In genomic region chr5:122088917-122089316, GRCm38 (mm10) we compare ENCODE assay signal across 8 mouse cellular contexts. TPM values are rescaled to one million over a fixed set of nuclear protein-coding genes. Genes with fewer than 3 reads are reported as not detected.
DNase-seq lines count a peak whose midpoint lies in the region; ATAC-seq lines count a peak whose summit lies in the region.

No protein-coding gene starts in this region.

- H3K4me2 ChIP-seq in heart, embryonic 15.5 days: no peak overlapping the region
- H3K4me2 ChIP-seq in liver, embryonic 13.5 days: no peak overlapping the region
- no peak overlapping the region for H3K4me2 ChIP-seq in neural tube, embryonic 12.5 days (replicated peaks)
- no peak overlapping the region for H3K4me2 ChIP-seq in stomach, embryonic 16.5 days (ENCODE audit: low read depth, low read length)

- H3K36me3 ChIP-seq in heart, embryonic 15.5 days: no peaks in the 10 kb centered on the region
- no peaks in the 10 kb centered on the region for H3K36me3 ChIP-seq in liver, embryonic 13.5 days
- no peaks in the 10 kb centered on the region for H3K36me3 ChIP-seq in neural tube, embryonic 12.5 days
- H3K36me3 ChIP-seq in stomach, embryonic 16.5 days (ENCODE audit: control insufficient read depth, insufficient read depth, low read length): no peaks in the 10 kb centered on the region

- peak; percentile 74 for DNase-seq in CD4-positive helper T cell, adult 2 months (ENCODE audit: low read depth, low spot score)
- DNase-seq in brain, adult 2 months (ENCODE audit: low read depth, low spot score): peak; percentile 90
- peak; percentile 91 for DNase-seq in kidney, postnatal 10 days
- DNase-seq in liver, embryonic 13.5 days: peak; percentile 58

- no peak overlapping the region for H3K27ac ChIP-seq in heart, embryonic 15.5 days
- no peak overlapping the region for H3K27ac ChIP-seq in liver, embryonic 13.5 days
- no peak overlapping the region for H3K27ac ChIP-seq in neural tube, embryonic 12.5 days
- no peak overlapping the region for H3K27ac ChIP-seq in stomach, embryonic 16.5 days (ENCODE audit: low read length)

- no peak overlapping the region for H3K4me3 ChIP-seq in heart, embryonic 15.5 days
- no peak overlapping the region for H3K4me3 ChIP-seq in liver, embryonic 13.5 days (replicated peaks)
- H3K4me3 ChIP-seq in neural tube, embryonic 12.5 days: no peak overlapping the region
- H3K4me3 ChIP-seq in stomach, embryonic 16.5 days (replicated peaks; ENCODE audit: low read length): no peak overlapping the region

- H3K27me3 ChIP-seq in heart, embryonic 15.5 days: no peaks in the 10 kb centered on the region
- no peaks in the 10 kb centered on the region for H3K27me3 ChIP-seq in liver, embryonic 13.5 days
- no peaks in the 10 kb centered on the region for H3K27me3 ChIP-seq in neural tube, embryonic 12.5 days (replicated peaks)
- no peaks in the 10 kb centered on the region for H3K27me3 ChIP-seq in stomach, embryonic 16.5 days (ENCODE audit: control insufficient read depth, insufficient read depth, low read length)

- ATAC-seq in erythroblast, adult 5-6 weeks (replicated peaks; ENCODE audit: low FRiP score, poor library complexity, severe bottlenecking): peak; percentile 83
- peak; percentile 16; the same call in 1 of the 2 replicates for ATAC-seq in heart, embryonic 15.5 days (replicated peaks; ENCODE audit: insufficient number of reproducible peaks, insufficient read depth, low FRiP score, low read depth)
- no peak for ATAC-seq in liver, embryonic 13.5 days (ENCODE audit: low read depth)
- ATAC-seq in neural tube, embryonic 12.5 days (ENCODE audit: low FRiP score, low read depth): peak; percentile 37; the same call in 1 of the 2 replicates
- ATAC-seq in stomach, embryonic 16.5 days (ENCODE audit: insufficient read depth, low FRiP score): peak; percentile 68; the same call in 1 of the 2 replicates

- WGBS in heart, embryonic 15.5 days: 2% methylated on average over 5 of the region's 5 CpGs
- 4% methylated on average over 5 of the region's 5 CpGs for WGBS in liver, embryonic 13.5 days (ENCODE audit: insufficient replicate concordance)
- 1% methylated on average over 5 of the region's 5 CpGs for WGBS in neural tube, embryonic 12.5 days
- under 1% methylated on average over 5 of the region's 5 CpGs for WGBS in stomach, embryonic 16.5 days

- peaks cover 27% of the 10 kb centered on the region for H3K4me1 ChIP-seq in heart, embryonic 15.5 days (replicated peaks)
- H3K4me1 ChIP-seq in liver, embryonic 13.5 days (replicated peaks): peaks cover 18% of the 10 kb centered on the region
- no peaks in the 10 kb centered on the region for H3K4me1 ChIP-seq in neural tube, embryonic 12.5 days
- no peaks in the 10 kb centered on the region for H3K4me1 ChIP-seq in stomach, embryonic 16.5 days (ENCODE audit: control insufficient read depth, insufficient read depth, low read length)

- no peaks in the 10 kb centered on the region for H3K9me3 ChIP-seq in heart, embryonic 15.5 days (replicated peaks)
- no peaks in the 10 kb centered on the region for H3K9me3 ChIP-seq in liver, embryonic 13.5 days (replicated peaks)
- H3K9me3 ChIP-seq in neural tube, embryonic 12.5 days: no peaks in the 10 kb centered on the region
- 0 out of 2 replicates have a peak, but pooled peaks cover 3% of the 10 kb centered on the region for H3K9me3 ChIP-seq in stomach, embryonic 16.5 days (replicated peaks; ENCODE audit: control insufficient read depth, low read length)

- H3K9ac ChIP-seq in heart, embryonic 15.5 days: no peak overlapping the region
- H3K9ac ChIP-seq in liver, embryonic 13.5 days: no peak overlapping the region
- H3K9ac ChIP-seq in neural tube, embryonic 12.5 days: no peak overlapping the region
- H3K9ac ChIP-seq in stomach, embryonic 16.5 days (ENCODE audit: low read length): no peak overlapping the region

RNA-seq across cellular contexts. Expression of gene Myl2, which starts 11.8 kb away (rescaled TPM):
- not detected in 2 replicates for total RNA-seq in erythroblast, adult 5-6 weeks (2015; ENCODE audit: low replicate concordance)
- 1.1 TPM in 1 of 2 replicates, not detected in the other for total RNA-seq in erythroblast, adult 5-6 weeks (2017; ENCODE audit: low replicate concordance)
- 7,334 and 9,932 TPM in 2 replicates for polyA plus RNA-seq in heart, embryonic 15.5 days (2015; fragmentation: Nextera tagmentation; extraction: Ambion mirVana)
- 0.70 and 11.9 TPM in 2 replicates for polyA plus RNA-seq in liver, embryonic 13.5 days (2015; fragmentation: Nextera tagmentation; extraction: Ambion mirVana)
- 0.80 and 6.0 TPM in 2 replicates for polyA plus RNA-seq in neural tube, embryonic 12.5 days (2016; fragmentation: Nextera tagmentation; extraction: Ambion mirVana)
- polyA plus RNA-seq in stomach, embryonic 16.5 days (2015; fragmentation: Nextera tagmentation; extraction: Ambion mirVana): 1.1 and 17.1 TPM in 2 replicates

RNA-seq across cellular contexts. Expression of gene Cux2, which starts 39.0 kb away (rescaled TPM):
- not detected in 2 replicates for total RNA-seq in erythroblast, adult 5-6 weeks (2015; ENCODE audit: low replicate concordance)
- 0.17 TPM in 1 of 2 replicates, not detected in the other for total RNA-seq in erythroblast, adult 5-6 weeks (2017; ENCODE audit: low replicate concordance)
- 3.9 and 4.1 TPM in 2 replicates for polyA plus RNA-seq in heart, embryonic 15.5 days (2015; fragmentation: Nextera tagmentation; extraction: Ambion mirVana)
- 0.59 and 0.88 TPM in 2 replicates for polyA plus RNA-seq in liver, embryonic 13.5 days (2015; fragmentation: Nextera tagmentation; extraction: Ambion mirVana)
- polyA plus RNA-seq in neural tube, embryonic 12.5 days (2016; fragmentation: Nextera tagmentation; extraction: Ambion mirVana): 24.2 and 25.0 TPM in 2 replicates
- 3.2 and 3.5 TPM in 2 replicates for polyA plus RNA-seq in stomach, embryonic 16.5 days (2015; fragmentation: Nextera tagmentation; extraction: Ambion mirVana)

RNA-seq across cellular contexts. Expression of gene Ccdc63, which starts 51.7 kb away (rescaled TPM):
- not detected in 2 replicates for total RNA-seq in erythroblast, adult 5-6 weeks (2015; ENCODE audit: low replicate concordance)
- 4.0 TPM in 1 of 2 replicates, not detected in the other for total RNA-seq in erythroblast, adult 5-6 weeks (2017; ENCODE audit: low replicate concordance)
- 0.16 and 0.42 TPM in 2 replicates for polyA plus RNA-seq in heart, embryonic 15.5 days (2015; fragmentation: Nextera tagmentation; extraction: Ambion mirVana)
- 0.14 TPM in 1 of 2 replicates, not detected in the other for polyA plus RNA-seq in liver, embryonic 13.5 days (2015; fragmentation: Nextera tagmentation; extraction: Ambion mirVana)
- polyA plus RNA-seq in neural tube, embryonic 12.5 days (2016; fragmentation: Nextera tagmentation; extraction: Ambion mirVana): not detected in 2 replicates
- polyA plus RNA-seq in stomach, embryonic 16.5 days (2015; fragmentation: Nextera tagmentation; extraction: Ambion mirVana): not detected in 2 replicates

Comparison
In these comparisons a context has a peak if more than half of its experiments do, and no peak if none do; other contexts are left out.
1. RNA of gene Myl2, which starts 11.8 kb away (polyA plus RNA-seq): 7,334 to 9,932 TPM in heart, embryonic 15.5 days; 1.1 to 17.1 TPM in stomach, embryonic 16.5 days, 0.80 to 6.0 TPM in neural tube, embryonic 12.5 days and 0.70 to 11.9 TPM in liver, embryonic 13.5 days; every median in the first group is over 100 times any median in the second.
2. Peak in every context shown above with its lines, with median percentiles within 50 percentile points of each other: DNase-seq.